Mouse (Mus musculus) ES-Bruce4 (cell line): ENCODE measurements around the gene Fhl3.

ENCODE experiments used
- CTCF ChIP-seq: IDR thresholded peaks from one replicate; pipeline ENCODE4 v1.8.1; 2011; ENCODE audit warnings: low read depth, low read length
- EP300 ChIP-seq: IDR thresholded peaks from 2 replicates; pipeline ENCODE4 v1.6.1; 2011; ENCODE audit warnings: low read depth, low read length; ENCODE audit not compliant: insufficient read depth
- POLR2A ChIP-seq: IDR thresholded peaks from one replicate; pipeline ENCODE4 v1.8.1; 2011; ENCODE audit warnings: low read length; ENCODE audit not compliant: insufficient read depth

DNA sequence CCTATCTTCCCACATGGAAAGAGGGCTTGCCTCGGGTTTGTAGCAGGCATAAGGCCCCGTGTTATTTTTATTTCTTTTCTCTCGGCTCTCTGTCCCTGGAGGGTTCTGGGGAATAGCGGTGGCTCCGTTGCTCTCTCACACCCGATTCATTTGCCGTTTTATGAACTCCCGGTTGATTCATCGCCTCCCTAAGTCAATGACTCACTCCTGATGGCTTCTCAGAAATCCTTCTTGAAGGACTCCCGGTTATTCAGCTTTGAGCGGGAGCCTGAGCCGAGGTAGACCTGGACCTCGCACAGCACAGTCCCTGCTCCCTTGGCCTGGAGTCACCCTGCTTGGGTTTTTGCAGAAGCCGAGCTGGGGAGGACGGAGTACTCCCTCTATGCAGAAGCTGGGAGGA lies 35.9 kb upstream of the Fhl3 start:
- TF ChIP-seq POLR2A (no peak), CTCF (no peak), EP300 (no peak)
